Mouse (Mus musculus): ENCODE data around the gene Zrsr1. TPM values are rescaled to one million over a fixed set of nuclear protein-coding genes. Genes with fewer than 3 reads are reported as not detected.
A peak's percentile ranks its signal among the peaks of the same experiment; 100 is the strongest.

Zrsr1 gene
- 10 to 100 TPM; 19.1 to 29.4 (median 20.6) TPM for total RNA-seq (2022)

GRCm38 (mm10) chr11:22971835-22972709 lies at the start of gene Zrsr1:
TSS of gene Zrsr1 (plus strand) at chr11:22972005.
- peak; percentile 73 for DNase-seq (ENCODE audit: low spot score)

GRCm38 (mm10) chr11:22922546-22922945 lies 49.3 kb upstream of the Zrsr1 start:
- DNase-seq (ENCODE audit: low spot score), result no peak

GRCm38 (mm10) chr11:22923606-22924005 lies 48.2 kb upstream of the Zrsr1 start:
- no peak for DNase-seq (ENCODE audit: low spot score)

GRCm38 (mm10) chr11:22928586-22929169 lies 43.1 kb upstream of the Zrsr1 start:
- peak; percentile 8 for DNase-seq (ENCODE audit: low spot score)

- DNase-seq (ENCODE audit: low spot score), result no peak
These were observed 41.7 kb upstream of the Zrsr1 start for GRCm38 (mm10) chr11:22930129-22930528.

GRCm38 (mm10) chr11:22931320-22931905 lies 40.4 kb upstream of the Zrsr1 start:
- DNase-seq (ENCODE audit: low spot score), result no peak

GRCm38 (mm10) chr11:22932167-22932566 lies 39.6 kb upstream of the Zrsr1 start:
- no peak for DNase-seq (ENCODE audit: low spot score)

GRCm38 (mm10) chr11:22936446-22937125 lies 35.2 kb upstream of the Zrsr1 start:
- no peak for DNase-seq (ENCODE audit: low spot score)

GRCm38 (mm10) chr11:22937716-22938316 lies 34.0 kb upstream of the Zrsr1 start:
- no peak for DNase-seq (ENCODE audit: low spot score)

- DNase-seq (ENCODE audit: low spot score), result no peak
These were observed 32.8 kb upstream of the Zrsr1 start for GRCm38 (mm10) chr11:22938983-22939382.

- DNase-seq (ENCODE audit: low spot score), result no peak
These were observed 22.7 kb upstream of the Zrsr1 start for GRCm38 (mm10) chr11:22949101-22949500.

- DNase-seq (ENCODE audit: low spot score), result no peak
These were observed 21.7 kb upstream of the Zrsr1 start for GRCm38 (mm10) chr11:22950131-22950530.

- no peak for DNase-seq (ENCODE audit: low spot score)
These were observed 19.1 kb upstream of the Zrsr1 start for GRCm38 (mm10) chr11:22952668-22953067.

- no peak for DNase-seq (ENCODE audit: low spot score)
These were observed 15.5 kb upstream of the Zrsr1 start for GRCm38 (mm10) chr11:22956346-22956745.

- peak; percentile 44 for DNase-seq (ENCODE audit: low spot score)
These were observed 15.0 kb upstream of the Zrsr1 start for GRCm38 (mm10) chr11:22956830-22957229.

GRCm38 (mm10) chr11:22957791-22958374 lies 13.9 kb upstream of the Zrsr1 start:
- no peak for DNase-seq (ENCODE audit: low spot score)

- DNase-seq (ENCODE audit: low spot score), result no peak
These were observed 9.7 kb upstream of the Zrsr1 start for GRCm38 (mm10) chr11:22962101-22962500.

GRCm38 (mm10) chr11:22964401-22964800 lies 7.4 kb upstream of the Zrsr1 start:
- DNase-seq (ENCODE audit: low spot score), result no peak

GRCm38 (mm10) chr11:22965503-22965902 lies 6.3 kb upstream of the Zrsr1 start:
- DNase-seq (ENCODE audit: low spot score), result no peak

- peak; percentile 67 for DNase-seq (ENCODE audit: low spot score)
These were observed 2.3 kb upstream of the Zrsr1 start for GRCm38 (mm10) chr11:22969486-22969885.

GRCm38 (mm10) chr11:22970546-22970945 lies 1.3 kb upstream of the Zrsr1 start:
- DNase-seq (ENCODE audit: low spot score), result no peak
